Mouse (Mus musculus) subcutaneous adipose tissue, adult 2 months (tissue): ENCODE measurements around the gene Defa33. TPM values are rescaled to one million over a fixed set of nuclear protein-coding genes. Genes with fewer than 3 reads are reported as not detected.

Experiments
- polyA plus RNA-seq: library from polyadenylated mRNA; depleted of rRNA; stranded (reverse); fragments of >200 nt; gene quantifications from 2 replicates; pipeline ENCODE4 v1.2.3, GENCODE M21; 2012; ENCODE audit warnings: low replicate concordance; rRNA removed

Gene Defa33
- not detected in 2 replicates for polyA plus RNA-seq

DNA sequence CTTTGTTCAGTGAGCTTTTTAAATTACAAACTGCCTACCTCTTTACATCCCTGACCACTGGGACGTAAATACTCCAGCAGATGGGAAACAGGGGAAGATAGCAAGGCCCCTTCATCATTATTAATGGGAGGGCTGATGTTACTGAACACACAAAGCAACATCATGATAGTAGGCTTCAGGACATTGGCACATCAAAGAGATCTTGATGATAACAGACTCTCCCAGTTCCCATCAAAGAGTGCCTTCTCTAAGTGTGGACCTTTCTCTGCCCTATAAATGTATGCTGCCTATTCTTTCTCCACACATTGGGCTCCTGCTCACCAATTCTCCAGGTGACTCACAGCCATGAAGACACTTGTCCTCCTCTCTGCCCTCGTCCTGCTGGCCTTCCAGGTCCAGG is at the start of gene Defa33:
TSS of gene Defa33 (plus strand) at position 301 of the 400 bp plus-strand sequence.

DNA sequence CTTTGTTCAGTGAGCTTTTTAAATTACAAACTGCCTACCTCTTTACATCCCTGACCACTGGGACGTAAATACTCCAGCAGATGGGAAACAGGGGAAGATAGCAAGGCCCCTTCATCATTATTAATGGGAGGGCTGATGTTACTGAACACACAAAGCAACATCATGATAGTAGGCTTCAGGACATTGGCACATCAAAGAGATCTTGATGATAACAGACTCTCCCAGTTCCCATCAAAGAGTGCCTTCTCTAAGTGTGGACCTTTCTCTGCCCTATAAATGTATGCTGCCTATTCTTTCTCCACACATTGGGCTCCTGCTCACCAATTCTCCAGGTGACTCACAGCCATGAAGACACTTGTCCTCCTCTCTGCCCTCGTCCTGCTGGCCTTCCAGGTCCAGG is 13.4 kb upstream of the Defa33 start, which contains the start of gene Defa2:
TSS of gene Defa2 (plus strand) at position 301 of the 400 bp plus-strand sequence.

DNA sequence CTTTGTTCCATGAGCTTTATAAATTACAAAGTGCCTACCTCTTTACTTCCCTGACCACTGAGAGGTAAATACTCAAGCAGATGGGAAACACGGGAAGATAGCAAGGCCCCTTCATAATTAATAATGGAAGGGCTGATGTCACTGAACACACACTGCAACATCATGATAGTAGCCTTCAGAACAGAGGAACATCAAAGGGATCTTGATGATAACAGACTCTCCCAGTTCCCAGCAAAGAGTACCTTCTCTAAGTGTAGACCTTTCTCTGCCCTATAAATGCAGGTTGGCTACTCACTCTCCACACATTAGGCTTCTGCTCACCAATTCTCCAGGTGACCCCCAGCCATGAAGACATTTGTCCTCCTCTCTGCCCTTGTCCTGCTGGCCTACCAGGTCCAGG is 35.5 kb downstream of the Defa33 start, which contains the start of gene Defa36:
TSS of gene Defa36 (plus strand) at position 301 of the 400 bp plus-strand sequence.

Other genes starting within 250 kb of the Defa33 start
- gene Defa22, start 229.5 kb upstream of the Defa33 start, polyA plus RNA-seq: not detected in 2 replicates
- gene Defa31, start 200.2 kb upstream of the Defa33 start, polyA plus RNA-seq: not detected in 2 replicates
- gene Gm15293, start 190.2 kb upstream of the Defa33 start, polyA plus RNA-seq: not detected in 2 replicates
- not detected in 2 replicates for gene Gm15292, start 142.1 kb upstream of the Defa33 start, polyA plus RNA-seq
- not detected in 2 replicates for gene Defa27, start 76.3 kb upstream of the Defa33 start, polyA plus RNA-seq
- not detected in 2 replicates for gene Defa29, start 64.8 kb upstream of the Defa33 start, polyA plus RNA-seq
- not detected in 2 replicates for gene Defa2, start 13.3 kb upstream of the Defa33 start, polyA plus RNA-seq
- gene Defa36, start 35.6 kb downstream of the Defa33 start, polyA plus RNA-seq: not detected in 2 replicates
- gene Gm7849, start 64.7 kb downstream of the Defa33 start, polyA plus RNA-seq: not detected in 2 replicates
- gene Defa20, start 117.4 kb downstream of the Defa33 start, polyA plus RNA-seq: not detected in 2 replicates
- not detected in 2 replicates for gene Defa32, start 137.2 kb downstream of the Defa33 start, polyA plus RNA-seq
- gene Defa37, start 173.6 kb downstream of the Defa33 start, polyA plus RNA-seq: not detected in 2 replicates
- not detected in 2 replicates for gene Defa28, start 191.2 kb downstream of the Defa33 start, polyA plus RNA-seq
- gene Gm7861, start 202.7 kb downstream of the Defa33 start, polyA plus RNA-seq: not detected in 2 replicates
- not detected in 2 replicates for gene Defa26, start 226.4 kb downstream of the Defa33 start, polyA plus RNA-seq